ENCODE assay signal across 24 mouse cellular contexts in genomic region chr1:87628085-87628484, GRCm38 (mm10). TPM values are rescaled to one million over a fixed set of nuclear protein-coding genes. Genes with fewer than 3 reads are reported as not detected.
DNase-seq lines count a peak whose midpoint lies in the region; ATAC-seq lines count a peak whose summit lies in the region.
"Had no signal": no experiment of that assay in that cellular context is flagged by ENCODE, and none has a peak within 500 bp of the region (broad histone marks: within the 10 kb centered on the region; RNA-seq: fewer than 3 reads in every experiment).

No protein-coding gene starts in this region.

- H3K4me2 ChIP-seq in liver, embryonic 13.5 days, result peak overlapping the region; percentile 13
- H3K4me2 ChIP-seq in hindbrain, embryonic 12.5 days (replicated peaks), result no peak overlapping the region
- H3K4me2 ChIP-seq: embryonic facial prominence, embryonic 12.5 days; forebrain, embryonic 12.5 days; heart, embryonic 13.5 days; neural tube, embryonic 15.5 days had no signal

- peak; percentile 42 for ATAC-seq in erythroid progenitor cell, adult 5-6 weeks (replicated peaks; ENCODE audit: low FRiP score, poor library complexity, severe bottlenecking)
- ATAC-seq in liver, embryonic 13.5 days (ENCODE audit: low read depth), result peak; percentile 82
- peak; percentile 56 for ATAC-seq in megakaryocyte-erythroid progenitor cell, adult 5-6 weeks (replicated peaks; ENCODE audit: low FRiP score, low TSS enrichment, poor library complexity, severe bottlenecking)
- ATAC-seq in hindbrain, embryonic 12.5 days (ENCODE audit: low FRiP score), result no peak
- ATAC-seq: midbrain, embryonic 16.5 days had no signal

- WGBS in liver, embryonic 13.5 days (ENCODE audit: insufficient replicate concordance), result 3% methylated on average over 2 of the region's 2 CpGs
- WGBS in hindbrain, embryonic 12.5 days, result 72% methylated on average over 2 of the region's 2 CpGs

- H3K4me1 ChIP-seq in liver, embryonic 13.5 days (replicated peaks), result peaks cover 100% of the 10 kb centered on the region
- H3K4me1 ChIP-seq in hindbrain, embryonic 12.5 days, result no peaks in the 10 kb centered on the region
- H3K4me1 ChIP-seq: embryonic facial prominence, embryonic 12.5 days; forebrain, embryonic 12.5 days; midbrain, embryonic 10.5 days; neural tube, embryonic 15.5 days had no signal

- H3K9me3 ChIP-seq in liver, embryonic 13.5 days (replicated peaks), result no peaks in the 10 kb centered on the region
- no peaks in the 10 kb centered on the region for H3K9me3 ChIP-seq in hindbrain, embryonic 12.5 days (replicated peaks)
- H3K9me3 ChIP-seq: embryonic facial prominence, embryonic 12.5 days; forebrain, embryonic 12.5 days; heart, embryonic 13.5 days; midbrain, embryonic 10.5 days; neural tube, embryonic 15.5 days had no signal

- H3K27me3 ChIP-seq in liver, embryonic 13.5 days, result no peaks in the 10 kb centered on the region
- no peaks in the 10 kb centered on the region for H3K27me3 ChIP-seq in hindbrain, embryonic 12.5 days
- H3K27me3 ChIP-seq: embryonic facial prominence, embryonic 12.5 days; forebrain, embryonic 12.5 days; heart, embryonic 13.5 days; neural tube, embryonic 15.5 days had no signal

- peak; percentile 73 for DNase-seq in MEL-GATA-1-ER (ENCODE audit: extremely low read depth, low read depth)
- DNase-seq in liver, embryonic 13.5 days, result peak; percentile 67
- DNase-seq in kidney, postnatal 10 days, result no peak
- no peak for DNase-seq in lung, postnatal 10 days
- DNase-seq: cerebellum, adult 18-20 months; cerebellum, postnatal 14 days; gastrocnemius, postnatal 25 days; heart, adult 18-20 months; heart, postnatal 14 days; kidney, adult 9 months; kidney, postnatal 25 days; lung, adult 18-20 months; lung, postnatal 14 days; thymus, postnatal 14 days had no signal

- H3K9ac ChIP-seq in liver, embryonic 13.5 days, result peak overlapping the region; percentile 7; the same call in 1 of the 2 replicates
- no peak overlapping the region for H3K9ac ChIP-seq in hindbrain, embryonic 12.5 days
- H3K9ac ChIP-seq: embryonic facial prominence, embryonic 12.5 days; forebrain, embryonic 12.5 days; heart, embryonic 13.5 days; neural tube, embryonic 15.5 days had no signal

- H3K36me3 ChIP-seq in liver, embryonic 13.5 days, result no peaks in the 10 kb centered on the region
- H3K36me3 ChIP-seq in hindbrain, embryonic 12.5 days, result no peaks in the 10 kb centered on the region
- H3K36me3 ChIP-seq: embryonic facial prominence, embryonic 12.5 days; forebrain, embryonic 12.5 days; heart, embryonic 13.5 days; midbrain, embryonic 10.5 days; neural tube, embryonic 15.5 days had no signal

- peak overlapping the region; percentile 81 for H3K27ac ChIP-seq in liver, embryonic 13.5 days
- H3K27ac ChIP-seq in hindbrain, embryonic 12.5 days, result no peak overlapping the region
- H3K27ac ChIP-seq: embryonic facial prominence, embryonic 12.5 days; forebrain, embryonic 12.5 days; heart, embryonic 13.5 days; layer of hippocampus, adult 2 months; midbrain, embryonic 10.5 days; neural tube, embryonic 15.5 days had no signal

- no peak overlapping the region for H3K4me3 ChIP-seq in liver, embryonic 13.5 days (replicated peaks)
- H3K4me3 ChIP-seq in hindbrain, embryonic 12.5 days, result no peak overlapping the region
- H3K4me3 ChIP-seq: embryonic facial prominence, embryonic 12.5 days; forebrain, embryonic 12.5 days; heart, embryonic 13.5 days; layer of hippocampus, adult 2 months; midbrain, embryonic 10.5 days; neural tube, embryonic 15.5 days had no signal

RNA-seq across cellular contexts. Expression of gene Inpp5d, which starts 8.0 kb away (rescaled TPM):
- total RNA-seq in erythroid progenitor cell, adult 5-6 weeks (2015; ENCODE audit: low replicate concordance), result 23.1 and 27.0 TPM in 2 replicates
- 15.1 TPM in 2 replicates for total RNA-seq in erythroid progenitor cell, adult 5-6 weeks (2017; ENCODE audit: low replicate concordance)
- 11.0 and 13.9 TPM in 2 replicates for polyA plus RNA-seq in liver, embryonic 13.5 days (2015; fragmentation: Nextera tagmentation; extraction: Ambion mirVana)
- 86.4 and 96.9 TPM in 2 replicates for total RNA-seq in megakaryocyte-erythroid progenitor cell, adult 5-6 weeks (2014; fragmentation: Nextera tagmentation)
- 48.1 and 59.8 TPM in 2 replicates for total RNA-seq in megakaryocyte-erythroid progenitor cell, adult 5-6 weeks (2017)
- polyA plus RNA-seq in hindbrain, embryonic 12.5 days (2016; fragmentation: Nextera tagmentation; extraction: Ambion mirVana), result 4.9 and 5.5 TPM in 2 replicates

RNA-seq across cellular contexts. Expression of gene Ngef, which starts 54.4 kb away (rescaled TPM):
- not detected in 2 replicates for total RNA-seq in erythroid progenitor cell, adult 5-6 weeks (2015; ENCODE audit: low replicate concordance)
- not detected in 2 replicates for total RNA-seq in erythroid progenitor cell, adult 5-6 weeks (2017; ENCODE audit: low replicate concordance)
- 3.8 and 4.1 TPM in 2 replicates for polyA plus RNA-seq in liver, embryonic 13.5 days (2015; fragmentation: Nextera tagmentation; extraction: Ambion mirVana)
- not detected in 2 replicates for total RNA-seq in megakaryocyte-erythroid progenitor cell, adult 5-6 weeks (2014; fragmentation: Nextera tagmentation)
- total RNA-seq in megakaryocyte-erythroid progenitor cell, adult 5-6 weeks (2017), result not detected in 2 replicates
- polyA plus RNA-seq in hindbrain, embryonic 12.5 days (2016; fragmentation: Nextera tagmentation; extraction: Ambion mirVana), result 4.8 and 5.9 TPM in 2 replicates

Comparison
In these comparisons a context has a peak if more than half of its experiments do, and no peak if none do; other contexts are left out.
1. DNase-seq: peak in MEL-GATA-1-ER (single experiment) and liver, embryonic 13.5 days (single experiment); none in kidney, postnatal 10 days (single experiment) and lung, postnatal 10 days (single experiment).